Mouse (Mus musculus) intestine, embryonic 15.5 days (tissue): ENCODE measurements at regions not wholly inside any gene's neighbourhood (a gene's known extent, or its start where the extent isn't known, plus 50 kb on each side); places are given as distances from the start of the nearest gene placed in this dataset.
A peak's percentile ranks its signal among the peaks of the same experiment; 100 is the strongest.

Experiments
- ATAC-seq: fragments of 200-750 bp; cut with Nextera tagmentation; 2 replicates; pipeline ENCODE4 v1.8.0; 2017; ENCODE audit warnings: moderate TSS enrichment, moderate library complexity
- H3K27ac ChIP-seq: fragments of 300-500 bp; sonication (generic); 2 replicates; pipeline ENCODE4 v1.5.1; 2015; ENCODE audit warnings: mild to moderate bottlenecking, inconsistent platforms
- H3K27me3 ChIP-seq: fragments of 300-500 bp; sonication (generic); replicated peaks from 2 replicates; pipeline ENCODE4 v1.6.1; 2015; ENCODE audit warnings: inconsistent platforms
- H3K36me3 ChIP-seq: fragments of 300-500 bp; sonication (generic); 2 replicates; pipeline ENCODE4 v1.6.1; 2015; ENCODE audit warnings: inconsistent platforms
- H3K4me1 ChIP-seq: fragments of 300-500 bp; sonication (generic); replicated peaks from 2 replicates; pipeline ENCODE4 v1.6.1; 2015; ENCODE audit warnings: inconsistent platforms
- H3K4me2 ChIP-seq: fragments of 300-500 bp; sonication (generic); replicated peaks from 2 replicates; pipeline ENCODE4 v1.6.1; 2015; ENCODE audit warnings: mild to moderate bottlenecking, inconsistent platforms
- H3K4me3 ChIP-seq: fragments of 300-500 bp; sonication (generic); replicated peaks from 2 replicates; pipeline ENCODE4 v1.5.1; 2015; ENCODE audit warnings: inconsistent platforms
- H3K9ac ChIP-seq: fragments of 300-500 bp; sonication (generic); 2 replicates; pipeline ENCODE4 v1.6.1; 2015; ENCODE audit warnings: inconsistent platforms
- H3K9me3 ChIP-seq: fragments of 300-500 bp; sonication (generic); 2 replicates; pipeline ENCODE4 v1.6.1; 2016; ENCODE audit warnings: inconsistent platforms
- WGBS: fragments of 180-500 bp; shearing (Covaris S2); methylation state at CpG from one replicate; pipeline ENCODE4 v1.1.7; 2015; 5-methylcytosine and 5-hydroxymethylcytosine counted together

GRCm38 (mm10) chr1:146185444-146185843, 309.1 kb upstream of the Brinp3 start:
- Histone ChIP-seq H3K4me3 (no peak overlapping the region), H3K4me2 (no peak overlapping the region), H3K36me3 (no peaks in the 10 kb centered on the region), H3K9me3 (no peaks in the 10 kb centered on the region), H3K9ac (no peak overlapping the region), H3K27me3 (no peaks in the 10 kb centered on the region), H3K4me1 (no peaks in the 10 kb centered on the region), H3K27ac (no peak overlapping the region)
- WGBS: 98% methylated on average over 2 of the region's 2 CpGs
- ATAC-seq: no peak

- H3K9me3 ChIP-seq: no peaks in the 10 kb centered on the region
- H3K27ac ChIP-seq: no peak overlapping the region
- no peak for ATAC-seq
- 68% methylated on average over 1 of the region's 1 CpGs for WGBS
- H3K9ac ChIP-seq: no peak overlapping the region
- no peaks in the 10 kb centered on the region for H3K27me3 ChIP-seq
- no peak overlapping the region for H3K4me2 ChIP-seq
- no peak overlapping the region for H3K4me3 ChIP-seq
- H3K4me1 ChIP-seq: no peaks in the 10 kb centered on the region
- no peaks in the 10 kb centered on the region for H3K36me3 ChIP-seq
These were observed 282.9 kb upstream of the Brinp3 start for GRCm38 (mm10) chr1:146211646-146212045.

GRCm38 (mm10) chr1:146231487-146232466, 262.8 kb upstream of the Brinp3 start:
- no peak overlapping the region for H3K4me2 ChIP-seq
- H3K4me3 ChIP-seq: no peak overlapping the region
- no peak for ATAC-seq
- H3K36me3 ChIP-seq: no peaks in the 10 kb centered on the region
- no peak overlapping the region for H3K9ac ChIP-seq
- H3K4me1 ChIP-seq: no peaks in the 10 kb centered on the region
- H3K27me3 ChIP-seq: no peaks in the 10 kb centered on the region
- H3K9me3 ChIP-seq: no peaks in the 10 kb centered on the region
- no peak overlapping the region for H3K27ac ChIP-seq
- 84% methylated on average over 7 of the region's 7 CpGs for WGBS

GRCm38 (mm10) chr1:146260400-146260799, 234.2 kb upstream of the Brinp3 start:
- no peak overlapping the region for H3K27ac ChIP-seq
- no peaks in the 10 kb centered on the region for H3K36me3 ChIP-seq
- no peaks in the 10 kb centered on the region for H3K27me3 ChIP-seq
- H3K4me3 ChIP-seq: no peak overlapping the region
- no peak overlapping the region for H3K9ac ChIP-seq
- H3K4me1 ChIP-seq: no peaks in the 10 kb centered on the region
- no peak overlapping the region for H3K4me2 ChIP-seq
- no peak for ATAC-seq
- no peaks in the 10 kb centered on the region for H3K9me3 ChIP-seq

GRCm38 (mm10) chr1:146299031-146299430, 195.5 kb upstream of the Brinp3 start:
- 90% methylated on average over 4 of the region's 4 CpGs for WGBS
- Histone ChIP-seq H3K27ac (no peak overlapping the region), H3K9ac (no peak overlapping the region), H3K4me3 (no peak overlapping the region), H3K36me3 (no peaks in the 10 kb centered on the region), H3K4me1 (no peaks in the 10 kb centered on the region), H3K9me3 (no peaks in the 10 kb centered on the region), H3K4me2 (no peak overlapping the region), H3K27me3 (no peaks in the 10 kb centered on the region)
- ATAC-seq: no peak

GRCm38 (mm10) chr1:146312547-146312946, 182.0 kb upstream of the Brinp3 start:
- Histone ChIP-seq H3K27me3 (no peaks in the 10 kb centered on the region), H3K9me3 (no peaks in the 10 kb centered on the region), H3K27ac (no peak overlapping the region), H3K36me3 (no peaks in the 10 kb centered on the region), H3K4me1 (no peaks in the 10 kb centered on the region), H3K4me2 (no peak overlapping the region), H3K9ac (no peak overlapping the region), H3K4me3 (no peak overlapping the region)
- no peak for ATAC-seq
- 81% methylated on average over 4 of the region's 4 CpGs for WGBS

- no peaks in the 10 kb centered on the region for H3K9me3 ChIP-seq
- no peak overlapping the region for H3K4me3 ChIP-seq
- no peaks in the 10 kb centered on the region for H3K4me1 ChIP-seq
- 76% methylated on average over 4 of the region's 4 CpGs for WGBS
- ATAC-seq: peak; percentile 85
- H3K36me3 ChIP-seq: no peaks in the 10 kb centered on the region
- H3K27ac ChIP-seq: no peak overlapping the region
- H3K27me3 ChIP-seq: no peaks in the 10 kb centered on the region
- H3K9ac ChIP-seq: no peak overlapping the region
- H3K4me2 ChIP-seq: no peak overlapping the region
These were observed 178.1 kb upstream of the Brinp3 start for GRCm38 (mm10) chr1:146316172-146317158.

GRCm38 (mm10) chr1:146322026-146322425, 172.5 kb upstream of the Brinp3 start:
- 56% methylated on average over 1 of the region's 1 CpGs for WGBS
- H3K36me3 ChIP-seq: no peaks in the 10 kb centered on the region

GRCm38 (mm10) chr1:146322862-146323261, 171.7 kb upstream of the Brinp3 start:
- Histone ChIP-seq H3K4me2 (no peak overlapping the region), H3K27me3 (no peaks in the 10 kb centered on the region), H3K4me1 (no peaks in the 10 kb centered on the region), H3K4me3 (no peak overlapping the region), H3K27ac (no peak overlapping the region), H3K9me3 (no peaks in the 10 kb centered on the region), H3K36me3 (no peaks in the 10 kb centered on the region), H3K9ac (no peak overlapping the region)
- ATAC-seq: peak; percentile 44; the same call in 1 of the 2 replicates

More at GRCm38 (mm10) chr1:146322026-146322425, 172.5 kb upstream of the Brinp3 start:
- no peak overlapping the region for H3K27ac ChIP-seq
- H3K27me3 ChIP-seq: no peaks in the 10 kb centered on the region
- no peak overlapping the region for H3K4me2 ChIP-seq
- H3K9ac ChIP-seq: no peak overlapping the region
- H3K4me1 ChIP-seq: no peaks in the 10 kb centered on the region
- peak; percentile 92 for ATAC-seq
- no peak overlapping the region for H3K4me3 ChIP-seq
- no peaks in the 10 kb centered on the region for H3K9me3 ChIP-seq

- Histone ChIP-seq H3K27me3 (no peaks in the 10 kb centered on the region), H3K27ac (no peak overlapping the region)
- WGBS: 86% methylated on average over 2 of the region's 2 CpGs
These were observed 157.5 kb upstream of the Brinp3 start for GRCm38 (mm10) chr1:146337049-146337448.

GRCm38 (mm10) chr1:146356964-146357363, 137.6 kb upstream of the Brinp3 start:
- no peak overlapping the region for H3K4me3 ChIP-seq
- H3K27ac ChIP-seq: no peak overlapping the region
- no peaks in the 10 kb centered on the region for H3K36me3 ChIP-seq
- no peaks in the 10 kb centered on the region for H3K9me3 ChIP-seq
- H3K4me2 ChIP-seq: no peak overlapping the region
- WGBS: 72% methylated on average over 1 of the region's 1 CpGs
- H3K27me3 ChIP-seq: no peaks in the 10 kb centered on the region
- ATAC-seq: peak; percentile 69
- H3K9ac ChIP-seq: no peak overlapping the region
- no peaks in the 10 kb centered on the region for H3K4me1 ChIP-seq

More at GRCm38 (mm10) chr1:146337049-146337448, 157.5 kb upstream of the Brinp3 start:
- Histone ChIP-seq H3K9ac (no peak overlapping the region), H3K9me3 (no peaks in the 10 kb centered on the region), H3K4me3 (no peak overlapping the region), H3K36me3 (no peaks in the 10 kb centered on the region), H3K4me2 (no peak overlapping the region), H3K4me1 (no peaks in the 10 kb centered on the region)
- ATAC-seq: no peak

GRCm38 (mm10) chr1:146358301-146358700, 136.3 kb upstream of the Brinp3 start:
- H3K27me3 ChIP-seq: no peaks in the 10 kb centered on the region
- no peak overlapping the region for H3K27ac ChIP-seq
- H3K4me2 ChIP-seq: no peak overlapping the region
- H3K9ac ChIP-seq: no peak overlapping the region
- H3K4me3 ChIP-seq: no peak overlapping the region
- no peaks in the 10 kb centered on the region for H3K9me3 ChIP-seq
- no peak for ATAC-seq
- no peaks in the 10 kb centered on the region for H3K36me3 ChIP-seq
- no peaks in the 10 kb centered on the region for H3K4me1 ChIP-seq
